Mouse (Mus musculus) lung, postnatal 0 days (tissue): ENCODE measurements around the gene Phex.

Source experiments
- CTCF ChIP-seq: IDR thresholded peaks from 2 replicates; pipeline ENCODE4 v1.5.1; 2016; ENCODE audit warnings: antibody characterized with exemption, mild to moderate bottlenecking
- EP300 ChIP-seq: IDR thresholded peaks from 2 replicates; pipeline ENCODE4 v1.6.1; 2016; ENCODE audit warnings: antibody characterized with exemption, mild to moderate bottlenecking, control low read depth

GRCm38 (mm10) chrX:157163394-157163793 lies 251.7 kb downstream of the Phex start:
- TF ChIP-seq CTCF, result no peak
- no peak for TF ChIP-seq EP300
